Mouse (Mus musculus): ENCODE measurements around the gene Ccnd3.
A peak's percentile ranks its signal among the peaks of the same experiment; 100 is the strongest.
"Not testable (repeated sequence)": the region's sequence is repeated elsewhere in the genome, so short reads cannot be mapped to it uniquely, and the experiment has no call there.

Ccnd3 gene

DNA sequence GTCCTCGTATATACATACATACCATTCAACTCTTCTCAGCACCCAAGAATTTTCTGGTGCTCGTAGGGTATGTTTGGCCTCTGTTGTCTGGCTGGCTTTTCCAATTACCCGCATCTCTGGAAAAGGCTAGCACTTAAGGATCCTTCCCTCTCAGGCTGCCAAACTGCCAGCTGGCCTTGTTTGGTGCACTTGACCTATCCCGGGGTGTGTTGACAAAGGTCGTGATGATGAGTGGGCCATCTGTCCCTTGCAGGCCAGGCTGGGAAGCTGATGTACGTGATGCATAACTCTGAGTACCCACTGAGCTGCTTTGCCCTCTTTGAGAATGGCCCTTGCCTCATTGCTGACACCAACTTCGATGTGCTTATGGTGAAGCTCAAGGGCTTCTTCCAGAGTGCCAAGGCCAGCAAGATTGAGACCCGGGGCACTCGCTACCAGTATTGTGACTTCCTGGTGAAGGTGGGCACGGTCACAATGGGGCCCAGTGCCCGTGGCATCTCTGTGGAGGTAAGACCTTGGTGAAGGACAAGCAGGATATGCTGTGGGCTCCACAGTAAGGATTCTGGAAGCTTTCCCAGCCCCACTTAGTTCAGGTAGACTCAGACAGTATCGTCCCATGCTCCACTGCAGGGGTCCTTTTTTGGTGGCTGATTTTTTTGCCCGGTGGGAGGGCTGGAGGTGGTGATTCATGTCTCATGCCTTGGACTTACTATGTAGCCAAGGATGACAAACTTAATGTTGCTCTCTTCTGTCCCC is 113.9 kb downstream of the Ccnd3 start:
- DNase-seq (ENCODE audit: low spot score in 2 of 2): no peak

DNA sequence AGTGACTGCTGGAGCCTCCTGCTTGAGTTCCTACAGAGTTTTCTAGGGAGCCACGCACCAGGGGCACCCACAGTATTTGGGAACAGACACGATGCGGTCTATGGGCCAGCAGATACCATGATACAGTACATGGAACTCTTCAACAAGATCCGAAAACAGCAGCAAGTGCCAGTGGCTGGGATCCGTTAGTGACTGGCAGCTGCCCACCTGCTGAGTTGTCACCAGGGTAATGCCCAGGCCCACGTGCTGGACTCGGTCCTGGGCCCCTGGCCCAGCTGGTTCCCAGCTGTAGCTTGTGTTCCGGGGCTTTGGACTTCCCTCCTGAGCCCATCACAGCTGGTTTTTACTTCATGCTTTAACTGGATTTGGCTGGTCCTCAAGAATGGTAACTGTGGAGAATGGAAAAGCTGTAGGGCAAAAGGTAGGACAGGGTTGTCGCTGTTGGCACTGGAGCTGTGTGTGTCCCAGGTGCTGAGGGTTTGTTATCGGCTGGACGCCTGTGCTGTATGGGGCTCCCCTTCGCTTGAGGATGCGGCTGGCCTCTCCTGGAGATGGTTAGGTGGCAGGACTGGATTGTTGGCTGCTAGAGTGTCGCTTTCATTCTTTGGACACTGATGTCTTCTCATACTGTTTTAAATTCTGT is 118.2 kb downstream of the Ccnd3 start:
- no peak for DNase-seq (ENCODE audit: low spot score in 2 of 2)

DNA sequence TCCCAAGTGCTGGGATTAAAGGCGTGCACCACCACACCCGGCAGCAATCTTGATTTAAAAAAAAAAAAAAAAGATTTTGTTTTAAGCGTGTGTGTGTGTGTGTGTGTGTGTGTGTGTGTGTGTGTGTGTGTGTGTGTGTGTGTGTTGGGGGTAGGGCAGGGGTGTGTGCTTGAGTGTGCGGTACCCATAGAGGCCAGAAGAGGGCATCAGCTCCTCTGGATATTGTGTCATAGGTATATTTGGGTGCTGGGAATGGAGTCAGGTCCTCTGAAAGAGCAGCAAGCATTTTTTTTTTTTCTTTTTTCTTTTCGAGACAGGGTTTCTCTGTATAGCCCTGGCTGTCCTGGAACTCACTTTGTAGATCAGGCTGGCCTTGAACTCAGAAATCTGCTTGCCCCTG is 119.7 kb downstream of the Ccnd3 start:
- DNase-seq (ENCODE audit: low spot score in 2 of 2): not testable (repeated sequence)

DNA sequence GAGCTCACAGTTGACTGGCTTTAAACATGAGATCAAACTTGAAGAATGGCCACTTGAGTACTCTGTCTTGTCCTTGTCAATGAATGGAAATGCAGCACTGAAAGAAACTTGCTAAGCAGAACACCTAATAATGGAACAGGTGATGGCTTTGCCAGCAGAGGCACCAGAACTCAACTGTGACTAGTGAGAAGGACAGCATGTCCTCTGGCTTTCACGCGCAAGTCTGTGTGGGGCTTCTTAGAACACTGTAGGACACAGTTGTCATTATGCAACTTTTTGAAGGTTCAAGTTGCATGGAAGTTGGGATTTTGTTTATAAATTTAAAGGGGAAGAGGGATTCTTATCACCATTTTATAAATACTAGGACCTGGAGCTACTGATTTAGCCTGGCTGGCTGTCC is 120.2 kb downstream of the Ccnd3 start:
- DNase-seq (ENCODE audit: low spot score in 2 of 2): peak in 1 of 2 experiments; percentile 40

DNA sequence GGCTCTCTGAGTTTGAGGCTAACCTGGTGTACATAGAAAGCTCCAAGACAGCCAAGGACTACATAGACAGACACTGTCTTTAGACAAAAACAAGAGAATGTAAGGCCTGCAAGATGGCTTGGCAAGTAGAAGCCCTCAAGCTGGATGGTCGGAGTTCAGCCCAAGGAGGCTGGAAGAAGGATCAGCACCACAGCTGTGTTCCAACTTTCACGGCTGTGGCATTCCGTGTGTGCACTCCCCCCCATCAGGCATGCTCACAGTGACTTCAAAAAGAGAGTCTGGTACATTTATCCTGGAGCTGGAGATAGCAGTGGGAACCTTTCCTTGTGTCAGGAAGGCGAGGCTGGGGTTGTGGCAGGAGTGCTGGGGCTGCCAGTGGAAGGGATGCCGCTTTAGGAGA is 121.2 kb downstream of the Ccnd3 start:
- no peak for DNase-seq (ENCODE audit: low spot score in 2 of 2)

DNA sequence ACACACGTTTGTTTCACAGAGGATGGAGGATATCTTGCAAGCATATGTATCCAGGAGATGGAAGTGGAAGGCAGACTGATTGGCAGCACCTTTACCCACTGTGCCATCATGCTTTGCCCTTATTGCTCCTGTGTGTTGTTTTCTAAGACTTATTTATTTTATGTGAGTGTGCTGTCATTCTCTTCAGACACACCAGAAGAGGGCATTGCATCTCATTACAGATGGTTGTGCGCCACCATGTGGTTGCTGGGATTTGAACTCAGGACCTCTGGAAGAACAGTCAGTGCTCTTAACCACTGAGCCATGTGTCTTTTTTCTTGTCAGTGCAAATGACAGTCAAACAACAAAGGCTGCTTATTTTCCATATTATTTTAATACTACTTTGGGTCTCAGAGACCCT is 122.9 kb downstream of the Ccnd3 start:
- no peak for DNase-seq (ENCODE audit: low spot score in 2 of 2)

DNA sequence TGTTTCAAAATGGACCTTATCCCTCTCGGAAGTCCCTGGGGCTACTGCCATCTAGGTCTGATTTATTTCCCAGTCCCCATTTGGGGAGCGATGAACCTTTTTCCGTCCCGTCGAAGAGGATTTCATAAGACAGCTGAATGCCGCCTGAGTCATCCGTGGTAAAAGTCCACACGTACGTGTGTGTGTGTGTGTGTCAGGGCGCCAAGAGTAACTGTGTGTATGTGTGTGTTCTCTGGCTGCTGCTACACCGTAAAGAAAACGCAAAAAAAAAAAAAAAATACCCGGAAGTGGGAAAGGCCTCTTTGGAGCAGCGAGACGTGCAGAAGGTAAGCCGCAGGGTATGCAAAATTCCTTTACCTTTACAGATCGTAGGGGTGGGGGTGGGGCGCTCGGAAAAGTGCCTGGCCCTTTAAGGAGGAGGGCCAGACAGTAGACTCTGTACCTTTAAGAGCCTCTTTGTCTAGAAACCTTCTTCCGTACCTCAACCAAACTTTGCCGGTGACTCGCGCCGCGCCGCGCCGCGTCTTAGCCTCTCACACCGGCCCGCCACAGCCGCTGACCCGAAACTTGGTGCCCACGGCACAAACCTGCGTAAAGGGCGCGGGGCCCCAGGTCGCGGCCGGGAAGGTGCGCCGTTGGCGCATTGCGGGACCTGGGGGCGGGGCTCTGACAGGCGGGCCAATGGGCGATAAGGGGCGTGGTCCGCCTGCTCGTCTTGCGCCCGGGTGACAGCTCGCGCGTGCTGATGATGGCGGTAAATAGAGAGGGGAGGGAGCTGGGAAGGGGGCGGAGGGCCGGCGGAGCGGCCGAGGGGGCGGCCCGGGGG is 124.2 kb downstream of the Ccnd3 start:
- DNase-seq (ENCODE audit: low spot score in 2 of 2): peak; percentile 91 to 93

DNA sequence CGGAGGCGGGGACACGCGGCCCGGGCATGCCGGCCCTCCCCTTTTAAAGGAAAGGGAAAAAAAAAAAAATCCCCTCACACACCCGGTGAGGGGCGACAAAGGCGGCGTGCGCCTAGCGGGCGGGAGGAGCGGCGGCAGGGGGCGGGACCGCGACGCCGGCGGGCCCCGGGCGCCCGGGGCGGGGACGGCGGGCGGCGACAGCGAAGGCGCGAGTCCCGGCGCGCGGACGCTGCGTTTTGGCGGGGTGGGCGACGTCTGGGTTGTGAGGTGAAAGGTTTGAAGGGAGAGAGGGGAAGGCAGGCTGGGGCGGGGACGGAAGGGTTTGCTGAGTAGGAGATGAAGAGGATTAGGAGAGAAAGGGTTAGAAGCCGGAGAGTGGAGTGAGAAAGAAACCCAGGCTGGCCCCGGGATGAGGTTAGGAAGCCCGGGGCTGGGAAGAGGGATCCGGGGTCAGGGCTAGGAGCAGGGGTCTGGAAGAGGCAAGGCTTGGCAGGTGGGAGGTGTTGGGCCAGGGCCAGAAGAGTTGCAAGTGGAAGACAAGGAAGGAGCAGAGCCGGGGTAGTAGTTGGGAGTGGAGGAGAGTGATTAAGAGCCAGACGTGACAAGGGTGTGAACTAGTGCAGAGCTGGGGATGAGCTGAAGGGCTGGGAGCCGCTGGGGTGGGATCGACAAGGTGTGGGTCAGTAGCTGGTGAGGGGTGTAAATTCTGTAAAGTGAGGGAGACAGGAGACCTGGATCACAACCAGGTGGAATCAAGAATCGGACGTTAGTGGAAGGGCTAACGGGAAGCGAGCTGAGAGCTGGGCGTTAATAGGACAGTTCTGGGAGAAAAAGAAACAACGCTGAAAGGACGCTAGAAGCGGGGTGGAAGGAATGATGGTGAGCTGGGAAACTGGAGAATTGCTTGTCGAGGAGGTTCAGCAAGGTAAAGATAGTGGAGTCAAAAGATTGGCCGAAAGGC is 125.1 kb downstream of the Ccnd3 start:
- DNase-seq (ENCODE audit: low spot score in 2 of 2): peak; percentile 28 to 36

DNA sequence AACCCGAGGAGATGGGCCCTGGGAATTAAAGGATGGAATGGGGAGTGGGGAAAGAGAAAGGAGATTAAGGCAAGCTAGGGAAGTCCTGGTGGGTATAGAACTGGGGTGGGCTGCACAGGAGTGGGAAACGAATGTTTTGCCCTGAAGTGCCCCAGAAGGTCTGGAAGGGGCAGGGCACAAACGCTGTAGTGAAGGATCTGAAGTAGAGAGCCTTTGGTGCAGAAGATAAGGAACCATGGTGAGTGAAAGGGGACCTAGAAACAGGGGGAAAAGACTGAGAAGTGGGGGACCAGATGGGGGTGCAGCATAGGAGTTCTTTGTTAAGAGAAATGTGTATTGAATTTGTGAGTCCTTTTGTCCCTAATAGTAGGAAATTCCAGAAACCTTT is 125.8 kb downstream of the Ccnd3 start, which contains the start of gene Usp49:
Gene Usp49 (plus strand): TSS at position 13 of the 388 bp plus-strand sequence.
- no peak for DNase-seq (ENCODE audit: low spot score in 2 of 2)

DNA sequence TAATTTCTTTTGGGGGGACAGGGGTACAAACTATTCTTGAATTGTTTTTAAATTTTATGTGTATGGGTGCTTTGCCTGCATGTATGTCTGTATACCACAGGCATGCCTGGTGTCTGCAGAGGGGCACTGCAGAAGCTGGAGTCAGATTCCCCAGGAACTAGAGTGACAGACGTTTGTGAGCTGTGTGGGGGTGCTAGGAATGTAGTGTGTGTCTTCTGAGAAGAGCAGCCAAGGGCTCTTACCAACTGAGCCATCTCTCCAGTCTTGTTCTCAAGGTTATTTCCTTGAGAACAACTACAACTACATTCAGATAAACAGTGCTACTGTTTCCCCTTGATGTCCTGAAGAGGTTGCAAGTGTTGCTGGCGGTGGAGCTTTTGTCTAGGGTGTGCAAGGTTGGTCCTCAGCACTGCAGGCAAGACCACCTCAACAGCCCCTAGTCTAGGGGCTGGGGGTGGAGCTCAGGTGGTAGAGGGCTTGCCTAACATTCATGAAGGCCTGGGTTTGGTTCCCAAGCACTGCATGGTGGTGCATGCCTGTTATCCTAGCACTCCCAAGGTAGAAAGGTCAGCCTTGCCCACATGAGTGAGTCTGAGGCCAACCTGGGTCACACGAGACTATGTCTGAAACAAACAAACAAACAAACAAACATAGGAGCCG is 127.5 kb downstream of the Ccnd3 start:
- no peak for DNase-seq (ENCODE audit: low spot score in 2 of 2)

DNA sequence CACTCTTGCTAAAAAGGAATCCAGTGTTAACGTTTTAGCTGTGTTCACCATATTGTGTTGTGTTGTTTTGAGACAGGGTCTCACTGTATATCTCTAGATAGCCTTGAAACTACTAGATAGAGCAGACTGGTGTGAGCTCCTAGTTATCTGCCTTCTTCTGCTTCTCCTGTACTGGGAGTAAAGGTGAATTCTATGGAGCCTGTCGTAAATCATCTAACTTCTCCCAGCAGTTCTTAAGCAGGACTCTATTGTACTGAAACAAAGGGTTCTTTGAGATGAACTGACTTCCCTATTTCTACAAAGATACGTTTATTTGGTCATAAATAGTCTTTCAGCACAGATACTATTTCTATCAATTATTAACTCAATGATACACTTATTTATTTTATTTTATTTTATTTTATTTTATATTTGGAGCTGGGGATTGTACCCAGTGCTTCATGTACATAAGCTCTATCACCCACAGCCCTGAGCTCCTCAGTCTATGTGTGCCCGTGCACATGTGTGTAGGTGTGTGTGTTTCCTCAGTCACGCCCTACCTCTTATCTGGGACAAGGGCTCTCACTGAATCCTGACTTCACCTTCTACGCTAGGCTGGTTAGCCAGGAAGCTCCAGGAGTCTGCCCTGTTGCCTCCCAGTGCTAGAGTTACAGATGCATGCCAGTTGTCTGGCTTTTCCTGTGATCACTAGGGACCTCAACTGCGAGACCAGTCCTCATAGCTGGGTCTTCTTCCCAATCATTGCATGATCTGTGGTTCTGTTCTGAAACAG is 129.3 kb downstream of the Ccnd3 start:
- DNase-seq (ENCODE audit: low spot score in 2 of 2): no peak

DNA sequence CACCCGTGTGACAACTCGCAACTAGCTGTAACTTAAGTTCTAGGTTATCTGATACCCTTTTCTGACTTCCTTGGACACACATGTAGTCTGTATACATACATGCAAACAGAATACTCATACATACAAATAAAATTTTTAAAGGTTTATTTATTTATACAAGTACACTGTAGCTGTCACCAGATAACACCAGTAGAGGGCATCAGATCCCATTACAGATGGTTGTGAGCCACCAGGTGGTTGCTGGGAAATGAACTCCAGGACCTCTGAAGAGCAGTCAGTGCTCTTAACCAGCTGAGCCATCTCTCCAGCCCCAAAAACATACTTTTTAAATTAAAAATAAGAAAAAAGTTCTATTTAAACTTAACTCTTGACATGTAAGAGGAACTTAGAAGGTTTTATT is 138.1 kb downstream of the Ccnd3 start:
- DNase-seq (ENCODE audit: low spot score in 2 of 2): no peak

DNA sequence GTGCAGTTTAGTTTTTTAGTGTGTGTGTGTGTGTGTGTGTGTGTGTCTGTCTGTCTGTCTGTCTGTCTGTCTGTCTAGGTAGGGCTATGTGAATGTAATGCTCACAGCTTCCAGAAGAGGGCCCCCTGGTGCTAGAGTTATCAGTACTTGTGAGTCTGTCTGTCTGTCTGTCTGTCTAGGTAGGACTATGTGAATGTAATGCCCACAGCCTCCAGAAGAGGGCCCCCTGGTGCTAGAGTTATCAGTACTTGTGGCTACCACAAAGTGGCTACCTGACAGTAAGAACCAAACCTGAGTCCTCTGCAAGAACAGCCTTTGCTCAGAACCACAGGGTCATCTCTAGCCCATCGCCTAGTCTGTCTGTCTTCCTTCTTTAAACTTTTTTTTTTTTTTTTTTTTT is 141.8 kb downstream of the Ccnd3 start:
- DNase-seq (ENCODE audit: low spot score in 2 of 2): peak; percentile 29 to 32

DNA sequence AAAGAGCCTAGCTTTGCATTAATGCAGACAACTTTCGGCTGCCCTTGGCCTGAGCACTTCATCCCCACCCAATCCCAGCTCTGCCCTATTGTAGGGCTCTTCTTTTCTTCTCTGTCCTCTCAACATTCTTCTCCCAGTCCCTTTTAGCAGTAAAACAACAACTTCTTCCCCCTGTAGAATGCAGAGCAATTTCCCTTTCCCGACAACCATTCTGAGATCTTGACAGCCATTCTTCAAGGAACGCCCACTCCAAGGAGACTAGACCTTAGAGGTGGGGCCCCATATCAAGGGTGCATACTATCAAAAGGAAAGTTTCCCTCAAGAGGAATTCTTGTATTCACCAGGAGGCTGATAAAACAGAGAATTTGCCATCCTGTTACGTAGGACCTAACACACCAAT is 144.1 kb downstream of the Ccnd3 start:
- DNase-seq (ENCODE audit: low spot score in 2 of 2): no peak
